Mouse (Mus musculus) liver, embryonic 13.5 days (tissue): ENCODE results near the gene Ggct. TPM values are rescaled to one million over a fixed set of nuclear protein-coding genes. Genes with fewer than 3 reads are reported as not detected.

Source experiments
- ATAC-seq: fragments of 200-750 bp; cut with Nextera tagmentation; 2 replicates; pipeline ENCODE4 v1.8.0; 2017; ENCODE audit warnings: low read depth, mild to moderate bottlenecking, moderate number of reproducible peaks, moderate library complexity
- DNase-seq: peaks from one replicate; pipeline ENCODE4 v3.0.0; 2022
- H3K27ac ChIP-seq: fragments of 300-500 bp; sonication (generic); 2 replicates; pipeline ENCODE4 v1.5.1; 2015; ENCODE audit warnings: moderate library complexity, mild to moderate bottlenecking, inconsistent platforms
- H3K27me3 ChIP-seq: fragments of 300-500 bp; sonication (generic); 2 replicates; pipeline ENCODE4 v1.6.1; 2015; ENCODE audit warnings: mild to moderate bottlenecking, inconsistent platforms
- H3K36me3 ChIP-seq: fragments of 300-500 bp; sonication (generic); 2 replicates; pipeline ENCODE4 v1.6.1; 2015; ENCODE audit warnings: mild to moderate bottlenecking, inconsistent platforms
- H3K4me1 ChIP-seq: fragments of 300-500 bp; sonication (generic); replicated peaks from 2 replicates; pipeline ENCODE4 v1.6.1; 2015; ENCODE audit warnings: inconsistent platforms
- H3K4me2 ChIP-seq: fragments of 300-500 bp; sonication (generic); 2 replicates; pipeline ENCODE4 v1.6.1; 2015; ENCODE audit warnings: inconsistent platforms, mild to moderate bottlenecking, moderate library complexity
- H3K4me3 ChIP-seq: fragments of 300-500 bp; sonication (generic); replicated peaks from 2 replicates; pipeline ENCODE4 v1.5.1; 2015; ENCODE audit warnings: mild to moderate bottlenecking, inconsistent platforms
- H3K9ac ChIP-seq: fragments of 300-500 bp; sonication (generic); 2 replicates; pipeline ENCODE4 v1.6.1; 2015; ENCODE audit warnings: mild to moderate bottlenecking, inconsistent platforms
- H3K9me3 ChIP-seq: fragments of 300-500 bp; sonication (generic); replicated peaks from 2 replicates; pipeline ENCODE4 v1.6.1; 2016; ENCODE audit warnings: inconsistent platforms
- WGBS: fragments of 180-500 bp; shearing (Covaris S2); methylation state at CpG from one replicate; pipeline ENCODE4 v1.1.7; 2015; ENCODE audit not compliant: insufficient replicate concordance; 5-methylcytosine and 5-hydroxymethylcytosine counted together
- polyA plus RNA-seq: library from polyadenylated mRNA; unstranded; fragments of >200 nt; fragmentation: Nextera tagmentation; extraction: Ambion mirVana; gene quantifications from 2 replicates; pipeline ENCODE4 v1.2.1, GENCODE M21; 2015

Gene Ggct
- polyA plus RNA-seq, 1 experiment from 2014 or later = 8.2 TPM

DNA sequence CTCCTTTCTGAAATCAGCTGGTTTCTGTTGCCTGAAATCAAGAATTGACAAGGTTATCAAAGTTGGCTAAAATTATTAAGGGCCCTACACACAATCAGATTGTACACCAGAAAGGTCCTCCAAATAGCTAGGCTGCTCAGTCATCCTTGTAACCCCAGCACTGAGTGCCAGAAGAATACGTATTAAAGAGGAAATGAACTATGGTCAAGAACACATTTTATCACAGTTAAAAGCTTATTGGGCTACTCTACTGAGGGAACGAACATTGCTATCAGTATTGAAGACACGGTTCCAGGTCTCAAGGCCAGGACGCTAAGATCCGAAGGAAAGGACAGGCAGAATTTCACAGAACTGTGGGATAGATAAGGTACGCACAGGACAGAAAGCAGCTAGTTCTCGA lies 609 bp downstream of the Ggct start:
- no peak for DNase-seq
- ATAC-seq = no peak
- Histone ChIP-seq H3K27ac (no peak overlapping the region), H3K9me3 (no peaks in the 10 kb centered on the region), H3K4me2 (peak overlapping the region; percentile 93), H3K9ac (peak overlapping the region; percentile 68), H3K27me3 (no peaks in the 10 kb centered on the region), H3K4me1 (peaks cover 21% of the 10 kb centered on the region), H3K36me3 (no peaks in the 10 kb centered on the region), H3K4me3 (peak overlapping the region; percentile 66)
- WGBS = 2% methylated on average over 7 of the region's 7 CpGs

DNA sequence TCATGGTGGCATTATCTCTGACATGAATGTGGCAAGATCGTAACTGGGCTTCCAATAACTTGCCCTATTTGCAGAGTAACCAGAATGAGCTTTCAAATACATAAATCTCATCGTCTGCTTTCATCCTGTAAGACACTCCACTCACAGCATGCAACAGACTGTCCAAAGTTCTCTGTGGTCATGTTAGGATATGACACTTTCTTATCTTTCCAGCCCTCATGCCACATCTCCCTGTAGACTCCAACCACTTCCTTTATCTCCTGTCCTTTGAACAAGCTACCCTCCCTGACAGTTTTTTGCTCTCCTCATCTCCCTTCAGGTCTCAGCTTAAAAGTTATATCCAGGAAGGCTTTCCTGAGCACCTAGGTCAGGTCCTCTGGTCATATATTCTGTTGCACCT lies 1.6 kb downstream of the Ggct start:
- WGBS = 19% methylated on average over 2 of the region's 2 CpGs
- ATAC-seq (no peak), DNase-seq (no peak)
- no peak overlapping the region for H3K4me3 ChIP-seq
- H3K27me3 ChIP-seq = no peaks in the 10 kb centered on the region
- no peaks in the 10 kb centered on the region for H3K36me3 ChIP-seq
- H3K4me2 ChIP-seq = peak overlapping the region; percentile 93
- H3K4me1 ChIP-seq = peaks cover 21% of the 10 kb centered on the region
- H3K27ac ChIP-seq = no peak overlapping the region
- H3K9me3 ChIP-seq = no peaks in the 10 kb centered on the region
- no peak overlapping the region for H3K9ac ChIP-seq

GRCm38 (mm10) chr6:54988141-54988540 lies 4.6 kb downstream of the Ggct start:
- WGBS = 74% methylated on average over 6 of the region's 6 CpGs
- Histone ChIP-seq H3K9ac (no peak overlapping the region), H3K9me3 (no peaks in the 10 kb centered on the region), H3K27ac (no peak overlapping the region), H3K27me3 (no peaks in the 10 kb centered on the region), H3K4me2 (no peak overlapping the region), H3K4me1 (peaks cover 18% of the 10 kb centered on the region), H3K36me3 (no peaks in the 10 kb centered on the region), H3K4me3 (no peak overlapping the region)
- ATAC-seq (no peak), DNase-seq (no peak)

GRCm38 (mm10) chr6:54984096-54984495 lies 8.7 kb downstream of the Ggct start:
- no peak overlapping the region for H3K4me2 ChIP-seq
- H3K9me3 ChIP-seq = no peaks in the 10 kb centered on the region

DNA sequence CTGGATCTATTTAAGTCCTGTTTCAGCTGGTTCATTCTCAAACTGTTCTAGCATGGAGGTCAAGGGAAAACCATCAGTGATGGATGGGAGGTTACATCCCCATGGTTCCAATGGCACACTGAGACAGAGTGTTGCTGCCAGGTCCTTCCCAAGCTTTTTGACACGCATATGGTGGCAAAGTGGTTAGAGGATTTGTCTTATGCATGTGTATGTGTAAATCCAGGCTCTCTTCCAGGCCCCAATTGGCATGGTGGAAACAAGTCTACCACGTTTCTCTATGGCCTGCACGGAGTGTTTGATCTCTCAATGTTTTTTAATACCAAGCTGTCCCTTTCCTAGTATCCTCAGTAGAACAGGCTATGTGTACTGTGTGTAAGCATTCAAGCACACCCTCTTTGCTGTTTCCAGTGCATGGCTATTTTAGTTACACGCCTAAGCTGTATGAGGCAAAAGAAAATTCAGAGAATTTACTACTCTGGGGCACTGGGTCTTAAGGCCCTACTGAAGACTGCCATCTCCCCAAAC lies 9.2 kb downstream of the Ggct start:
- Histone ChIP-seq H3K36me3 (no peaks in the 10 kb centered on the region), H3K4me3 (no peak overlapping the region), H3K4me2 (no peak overlapping the region), H3K4me1 (no peaks in the 10 kb centered on the region), H3K9ac (no peak overlapping the region), H3K27ac (no peak overlapping the region), H3K27me3 (no peaks in the 10 kb centered on the region), H3K9me3 (no peaks in the 10 kb centered on the region)
- DNase-seq = no peak
- WGBS = 70% methylated on average over 4 of the region's 4 CpGs
- no peak for ATAC-seq

More at GRCm38 (mm10) chr6:54984096-54984495, 8.7 kb downstream of the Ggct start:
- 81% methylated on average over 8 of the region's 8 CpGs for WGBS
- ATAC-seq (no peak), DNase-seq (no peak)
- Histone ChIP-seq H3K36me3 (no peaks in the 10 kb centered on the region), H3K27ac (no peak overlapping the region), H3K9ac (no peak overlapping the region), H3K4me3 (no peak overlapping the region), H3K4me1 (no peaks in the 10 kb centered on the region), H3K27me3 (no peaks in the 10 kb centered on the region)

DNA sequence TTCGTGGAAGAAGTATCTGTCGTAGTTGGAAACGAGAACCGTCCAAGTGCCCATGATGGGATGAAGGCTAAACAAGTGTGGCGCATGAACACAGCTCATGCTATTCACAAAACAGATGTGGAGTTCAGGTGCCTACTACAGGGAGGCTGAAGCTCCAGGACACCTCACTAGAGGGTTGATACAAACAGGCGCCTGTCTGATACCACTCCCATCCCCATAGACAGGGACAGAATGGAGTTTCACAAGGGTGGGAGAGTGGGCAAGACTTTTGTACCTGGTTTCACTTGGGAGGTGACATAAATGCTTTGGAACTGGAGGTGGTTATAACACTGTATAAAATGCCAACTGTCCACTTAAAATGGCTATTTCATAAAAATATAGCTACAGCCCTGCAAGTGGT lies 13.3 kb downstream of the Ggct start:
- Histone ChIP-seq H3K4me3 (no peak overlapping the region), H3K4me1 (no peaks in the 10 kb centered on the region), H3K9ac (no peak overlapping the region), H3K4me2 (no peak overlapping the region), H3K27ac (no peak overlapping the region), H3K27me3 (no peaks in the 10 kb centered on the region), H3K9me3 (no peaks in the 10 kb centered on the region), H3K36me3 (no peaks in the 10 kb centered on the region)
- 81% methylated on average over 6 of the region's 6 CpGs for WGBS
- no peak for DNase-seq
- ATAC-seq = no peak

DNA sequence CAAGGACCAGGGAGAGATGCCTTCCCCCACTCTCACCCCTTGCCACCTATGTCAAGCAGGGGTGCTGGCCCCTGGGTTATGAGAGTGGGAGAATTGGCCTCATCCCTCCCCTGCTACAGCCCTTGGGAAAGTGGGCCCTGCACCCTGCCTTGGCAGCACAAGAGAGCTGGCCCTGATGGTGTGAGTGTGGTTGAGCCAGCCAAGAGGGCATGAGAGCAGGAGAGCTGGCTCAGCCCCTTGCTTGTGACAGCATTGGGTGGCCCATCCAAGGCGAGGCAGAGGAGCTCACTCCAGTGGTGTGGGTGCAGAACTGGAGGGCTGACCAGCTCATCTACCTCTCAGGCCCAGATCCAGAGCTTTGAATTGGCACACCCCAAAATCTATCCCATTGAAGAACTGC lies 17.1 kb downstream of the Ggct start:
- 22% methylated on average over 1 of the region's 1 CpGs for WGBS
- no peaks in the 10 kb centered on the region for H3K9me3 ChIP-seq

DNA sequence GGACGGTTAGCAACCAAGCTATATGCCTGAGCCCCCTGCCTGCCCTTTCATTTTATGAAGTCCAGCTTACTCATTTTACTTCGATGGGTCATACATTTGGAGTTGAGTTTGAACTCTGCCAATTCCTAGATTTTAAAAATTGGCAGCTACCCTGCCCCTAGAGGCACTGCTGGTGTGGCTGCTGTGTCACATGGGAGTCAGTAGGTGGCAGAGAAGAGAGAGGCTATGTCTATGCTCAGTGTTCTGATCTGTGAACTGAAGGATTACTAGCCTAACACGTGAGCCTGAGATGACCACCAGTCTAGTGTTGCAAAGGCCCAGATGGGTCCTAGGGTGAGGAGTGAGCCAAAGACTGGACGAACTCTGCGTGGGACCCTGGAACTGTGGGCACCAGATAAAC lies 18.2 kb downstream of the Ggct start:
- DNase-seq = no peak
- no peak overlapping the region for H3K4me3 ChIP-seq
- peaks cover 6% of the 10 kb centered on the region for H3K4me1 ChIP-seq
- no peak overlapping the region for H3K27ac ChIP-seq
- ATAC-seq = no peak
- no peak overlapping the region for H3K9ac ChIP-seq
- peaks cover 35% of the 10 kb centered on the region for H3K27me3 ChIP-seq
- no peaks in the 10 kb centered on the region for H3K36me3 ChIP-seq
- WGBS = 49% methylated on average over 5 of the region's 5 CpGs
- no peak overlapping the region for H3K4me2 ChIP-seq
- H3K9me3 ChIP-seq = no peaks in the 10 kb centered on the region

More for the DNA sequence above, 17.1 kb downstream of the Ggct start:
- Histone ChIP-seq H3K4me2 (no peak overlapping the region), H3K4me1 (peaks cover 6% of the 10 kb centered on the region), H3K36me3 (no peaks in the 10 kb centered on the region), H3K27me3 (peaks cover 29% of the 10 kb centered on the region), H3K4me3 (no peak overlapping the region), H3K9ac (no peak overlapping the region), H3K27ac (no peak overlapping the region)
- ATAC-seq = no peak
- no peak for DNase-seq

DNA sequence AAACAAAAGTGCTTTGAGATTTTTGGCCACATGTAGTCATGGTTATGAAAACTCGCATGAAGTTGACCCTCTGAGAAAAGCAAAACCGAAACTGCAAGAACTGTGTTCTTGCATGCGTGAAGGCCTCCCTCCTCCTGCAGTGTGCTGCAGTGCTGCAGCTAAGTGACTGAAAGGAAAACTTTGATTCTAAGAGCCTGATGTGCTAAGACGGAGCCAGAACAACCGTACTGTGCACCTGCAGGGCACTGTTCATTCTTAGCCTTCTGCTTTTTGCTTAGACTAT lies 19.9 kb downstream of the Ggct start:
- Histone ChIP-seq H3K9ac (peak overlapping the region; percentile 64; the same call in 1 of the 2 replicates), H3K27ac (no peak overlapping the region), H3K4me2 (peak overlapping the region; percentile 82), H3K27me3 (peaks cover 39% of the 10 kb centered on the region), H3K4me3 (peak overlapping the region; percentile 64), H3K9me3 (no peaks in the 10 kb centered on the region), H3K36me3 (no peaks in the 10 kb centered on the region), H3K4me1 (peaks cover 6% of the 10 kb centered on the region)
- 14% methylated on average over 5 of the region's 5 CpGs for WGBS
- no peak for ATAC-seq
- no peak for DNase-seq

GRCm38 (mm10) chr6:54972111-54972928 lies 20.4 kb downstream of the Ggct start, which contains the start of gene Nod1:
Gene Nod1 (minus strand): TSS chr6:54972612.
- H3K27ac ChIP-seq = no peak within 1 kb of the TSS; the same call in 1 of the 2 replicates

GRCm38 (mm10) chr6:54971731-54972110 lies 21.0 kb downstream of the Ggct start:
- Histone ChIP-seq H3K27me3 (peaks cover 42% of the 10 kb centered on the region), H3K9ac (peak overlapping the region; percentile 64), H3K27ac (no peak overlapping the region), H3K4me2 (peak overlapping the region; percentile 82), H3K4me3 (peak overlapping the region; percentile 64), H3K36me3 (no peaks in the 10 kb centered on the region), H3K9me3 (no peaks in the 10 kb centered on the region), H3K4me1 (peaks cover 6% of the 10 kb centered on the region)
- WGBS = 36% methylated on average over 8 of the region's 8 CpGs
- no peak for ATAC-seq
- no peak for DNase-seq

More at GRCm38 (mm10) chr6:54972111-54972928, 20.4 kb downstream of the Ggct start, which contains the start of gene Nod1:
- Histone ChIP-seq H3K4me1 (peaks cover 6% of the 10 kb centered on the region), H3K9me3 (no peaks in the 10 kb centered on the region), H3K36me3 (no peaks in the 10 kb centered on the region), H3K4me2 (peak within 1 kb of the TSS; percentile 82), H3K4me3 (peak within 1 kb of the TSS; percentile 64), H3K27me3 (peaks cover 42% of the 10 kb centered on the region), H3K9ac (peak within 1 kb of the TSS; percentile 64)
- WGBS = 3% methylated on average over 53 of the region's 53 CpGs
- ATAC-seq (peak; percentile 61), DNase-seq (no peak)

GRCm38 (mm10) chr6:54970506-54970905 lies 22.2 kb downstream of the Ggct start:
- H3K4me2 ChIP-seq = no peak overlapping the region
- H3K36me3 ChIP-seq = no peaks in the 10 kb centered on the region
- DNase-seq = no peak
- no peak overlapping the region for H3K27ac ChIP-seq
- H3K27me3 ChIP-seq = peaks cover 42% of the 10 kb centered on the region
- ATAC-seq = no peak
- peaks cover 6% of the 10 kb centered on the region for H3K4me1 ChIP-seq
- no peak overlapping the region for H3K9ac ChIP-seq
- 61% methylated on average over 9 of the region's 9 CpGs for WGBS
- H3K4me3 ChIP-seq = no peak overlapping the region
- no peaks in the 10 kb centered on the region for H3K9me3 ChIP-seq
